Mouse (Mus musculus): ENCODE results near the gene Ssh1. TPM values are rescaled to one million over a fixed set of nuclear protein-coding genes. Genes with fewer than 3 reads are reported as not detected.

Ssh1 gene
- total and polyA plus RNA-seq, 3 experiments = 3.0 to 8.2 (median 8.1) TPM

DNA sequence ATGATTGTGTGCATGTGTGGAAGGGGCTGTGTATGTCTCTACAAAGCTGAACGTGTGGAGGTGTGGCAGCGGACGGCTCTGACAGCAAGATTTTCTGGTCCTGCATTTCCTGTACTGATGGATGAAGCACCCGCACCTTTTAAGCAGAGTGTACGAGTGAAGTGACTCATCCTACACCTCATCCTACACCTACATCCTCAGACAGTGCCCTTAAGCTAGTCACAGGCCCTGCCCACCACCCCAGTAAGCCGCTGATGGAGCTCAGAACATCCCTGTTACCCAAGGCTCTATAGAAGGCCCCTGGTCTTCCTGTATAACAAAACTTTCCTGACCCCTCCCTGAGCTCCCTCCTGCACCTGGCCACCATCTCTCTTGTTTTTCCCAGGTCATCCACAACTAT is 30.7 kb upstream of the Ssh1 start:
- dilution Hi-C loops (cut with MboI; ENCODE audit: extremely low pct_ligation_motif_present, extremely low pct_unique_long_range_greater_than_20kb, low sequenced_read_pairs) (no loop called here), in situ Hi-C loops (cut with MboI; ENCODE audit: low pct_ligation_motif_present, low pct_unique_long_range_greater_than_20kb, low sequenced_read_pairs) (no loop called here)
- no peak overlapping the region for H3K9ac ChIP-seq (ENCODE audit: insufficient read depth, low read depth)
- no peak overlapping the region for H3K4me2 ChIP-seq (ENCODE audit: insufficient read depth, low read depth, poor library complexity, severe bottlenecking)
- DNase-seq (ENCODE audit: extremely low read depth) = no peak
- no peaks in the 10 kb centered on the region for H3K79me2 ChIP-seq (replicated peaks; ENCODE audit: control insufficient read depth, extremely low read depth, insufficient read depth, poor library complexity, severe bottlenecking)
- H3K27ac ChIP-seq (ENCODE audit: insufficient read depth, low read depth) = no peak overlapping the region
- H3K4me3 ChIP-seq (replicated peaks in 1 of 3; ENCODE audit: low read depth in 2 of 3, low read length in 2 of 3, poor library complexity in 1 of 3) = no peak overlapping the region
- H3K4me1 ChIP-seq (ENCODE audit: control insufficient read depth in 1 of 2, insufficient read depth in 2 of 2) = peaks cover 2 to 3% of the 10 kb centered on the region in 2 experiments; a peak in 2 of 4 replicates
- no peaks in the 10 kb centered on the region for H3K27me3 ChIP-seq (replicated peaks)
- no peak for TF ChIP-seq TBP (conservative IDR thresholded peaks at IDR 0.05; ENCODE audit: low read depth, low read length)
- no peaks in the 10 kb centered on the region for H3K9me3 ChIP-seq (replicated peaks; ENCODE audit: low read length)
- no peaks in the 10 kb centered on the region for H3K36me3 ChIP-seq (replicated peaks in 1 of 2; ENCODE audit: control insufficient read depth in 1 of 2, insufficient read depth in 1 of 2, low read length in 1 of 2)

DNA sequence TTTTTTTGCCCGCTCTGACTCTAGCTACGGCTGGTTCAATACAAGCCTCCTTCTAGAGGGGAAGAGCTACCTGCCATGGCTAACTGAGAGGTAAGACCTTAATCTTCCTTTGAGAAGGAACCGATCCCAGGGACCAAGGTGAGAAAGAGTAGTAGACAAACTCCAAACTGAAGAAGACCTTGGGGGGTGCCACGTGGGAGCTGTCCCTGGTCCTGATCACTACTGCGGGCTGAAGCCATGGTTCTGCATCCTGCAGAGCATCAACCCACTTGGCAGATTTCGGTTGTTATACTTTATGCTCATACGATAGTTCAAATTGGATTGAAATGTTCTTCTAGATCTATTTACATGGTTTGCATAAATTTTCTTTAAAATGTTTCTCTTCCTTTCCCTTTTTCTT is 21.4 kb upstream of the Ssh1 start:
- no peak overlapping the region for H3K27ac ChIP-seq (ENCODE audit: insufficient read depth, low read depth)
- dilution Hi-C loops (cut with MboI; ENCODE audit: extremely low pct_ligation_motif_present, extremely low pct_unique_long_range_greater_than_20kb, low sequenced_read_pairs) (no loop called here), in situ Hi-C loops (cut with MboI; ENCODE audit: low pct_ligation_motif_present, low pct_unique_long_range_greater_than_20kb, low sequenced_read_pairs) (no loop called here)
- H3K4me2 ChIP-seq (ENCODE audit: insufficient read depth, low read depth, poor library complexity, severe bottlenecking) = no peak overlapping the region
- H3K36me3 ChIP-seq (replicated peaks in 1 of 2; ENCODE audit: control insufficient read depth in 1 of 2, insufficient read depth in 1 of 2, low read length in 1 of 2) = no peaks in the 10 kb centered on the region
- H3K9ac ChIP-seq (ENCODE audit: insufficient read depth, low read depth) = no peak overlapping the region
- no peak overlapping the region for H3K4me3 ChIP-seq (replicated peaks in 1 of 3; ENCODE audit: low read depth in 2 of 3, low read length in 2 of 3, poor library complexity in 1 of 3)
- TF ChIP-seq RAD21 (IDR thresholded peaks at IDR 0.05; ENCODE audit: low read depth, low read length) (no peak), E2F4 (IDR thresholded peaks at IDR 0.05; ENCODE audit: insufficient replicate concordance, low read depth, low read length) (no peak), MXI1 (IDR thresholded peaks at IDR 0.05; ENCODE audit: low read depth, low read length) (peak; percentile 89), TBP (conservative IDR thresholded peaks at IDR 0.05; ENCODE audit: low read depth, low read length) (no peak), PAX5 (IDR thresholded peaks at IDR 0.05; ENCODE audit: low read length) (no peak)
- H3K79me2 ChIP-seq (replicated peaks; ENCODE audit: control insufficient read depth, extremely low read depth, insufficient read depth, poor library complexity, severe bottlenecking) = no peaks in the 10 kb centered on the region
- H3K4me1 ChIP-seq (ENCODE audit: control insufficient read depth in 1 of 2, insufficient read depth in 2 of 2) = peaks cover 0 to 3% of the 10 kb centered on the region in 2 experiments; a peak in 1 of 4 replicates
- no peaks in the 10 kb centered on the region for H3K27me3 ChIP-seq (replicated peaks)
- no peaks in the 10 kb centered on the region for H3K9me3 ChIP-seq (replicated peaks; ENCODE audit: low read length)
- no peak for DNase-seq (ENCODE audit: extremely low read depth)

- no peaks in the 10 kb centered on the region for H3K27me3 ChIP-seq (replicated peaks)
- in situ Hi-C loops (cut with MboI; ENCODE audit: low pct_ligation_motif_present, low pct_unique_long_range_greater_than_20kb, low sequenced_read_pairs) = no loop called here
- dilution Hi-C loops (cut with MboI; ENCODE audit: extremely low pct_ligation_motif_present, extremely low pct_unique_long_range_greater_than_20kb, low sequenced_read_pairs) = no loop called here
These were observed 15.4 kb upstream of the Ssh1 start for GRCm38 (mm10) chr5:114009049-114009448.

More at GRCm38 (mm10) chr5:114009049-114009448, 15.4 kb upstream of the Ssh1 start:
- Histone ChIP-seq H3K4me3 (replicated peaks in 1 of 3; ENCODE audit: low read depth in 2 of 3, low read length in 2 of 3, poor library complexity in 1 of 3) (no peak overlapping the region), H3K4me2 (ENCODE audit: insufficient read depth, low read depth, poor library complexity, severe bottlenecking) (no peak overlapping the region), H3K27ac (ENCODE audit: insufficient read depth, low read depth) (no peak overlapping the region), H3K79me2 (replicated peaks; ENCODE audit: control insufficient read depth, extremely low read depth, insufficient read depth, poor library complexity, severe bottlenecking) (no peaks in the 10 kb centered on the region), H3K36me3 (replicated peaks in 1 of 2; ENCODE audit: control insufficient read depth in 1 of 2, insufficient read depth in 1 of 2, low read length in 1 of 2) (no peaks in the 10 kb centered on the region), H3K4me1 (ENCODE audit: control insufficient read depth in 1 of 2, insufficient read depth in 2 of 2) (no peaks in the 10 kb centered on the region), H3K9me3 (replicated peaks; ENCODE audit: low read length) (no peaks in the 10 kb centered on the region), H3K9ac (ENCODE audit: insufficient read depth, low read depth) (no peak overlapping the region)
- DNase-seq (ENCODE audit: extremely low read depth) = no peak
- TF ChIP-seq GABPA (IDR thresholded peaks at IDR 0.05; ENCODE audit: insufficient replicate concordance, low read depth, low read length) (no peak), USF2 (conservative IDR thresholded peaks at IDR 0.05; ENCODE audit: low read depth, low read length) (no peak), IRF4 (IDR thresholded peaks at IDR 0.05; ENCODE audit: low read depth, low read length) (no peak), POLR2A (IDR thresholded peaks at IDR 0.05; ENCODE audit: low read depth, low read length) (no peak), TCF12 (IDR thresholded peaks at IDR 0.05; ENCODE audit: low read depth, low read length) (no peak), PAX5 (IDR thresholded peaks at IDR 0.05; ENCODE audit: low read length) (no peak), USF1 (IDR thresholded peaks at IDR 0.05; ENCODE audit: low read depth, low read length) (no peak), RCOR1 (conservative IDR thresholded peaks at IDR 0.05; ENCODE audit: low read depth, low read length) (no peak), RAD21 (IDR thresholded peaks at IDR 0.05; ENCODE audit: low read depth, low read length) (no peak), JUN (IDR thresholded peaks at IDR 0.05; ENCODE audit: insufficient read depth, low read depth, low read length) (no peak), NELFE (IDR thresholded peaks at IDR 0.05; ENCODE audit: low read depth, low read length) (no peak), ZC3H11A (IDR thresholded peaks at IDR 0.05; ENCODE audit: low read depth, low read length) (no peak)

Measured in CH12.LX (cell line).